Mouse (Mus musculus) liver, embryonic 14.5 days (tissue): ENCODE data around the gene Acot6.

Experiments used
- CTCF ChIP-seq: IDR thresholded peaks from 2 replicates; pipeline ENCODE4 v1.5.1; 2016; ENCODE audit warnings: antibody characterized with exemption, low read depth, control low read depth
- EP300 ChIP-seq: IDR thresholded peaks from 2 replicates; pipeline ENCODE4 v1.6.1; 2016; ENCODE audit warnings: antibody characterized with exemption, low read depth

GRCm38 (mm10) chr12:84107012-84107411 lies 6.6 kb downstream of the Acot6 start:
- TF ChIP-seq CTCF (no peak), EP300 (no peak)
